Mouse (Mus musculus): ENCODE results near the gene Uba1.

GRCm38 (mm10) chrX:20695842-20696241, 37.7 kb downstream of the Uba1 start:
- TF ChIP-seq POLR2A (IDR thresholded peaks at IDR 0.05; ENCODE audit: insufficient read depth, low read depth, low read length) (no peak), CTCF (IDR thresholded peaks at IDR 0.05; ENCODE audit: insufficient read depth, low read depth, low read length) (no peak)
